ENCODE assay signal across 9 mouse cellular contexts in the genomic region with DNA sequence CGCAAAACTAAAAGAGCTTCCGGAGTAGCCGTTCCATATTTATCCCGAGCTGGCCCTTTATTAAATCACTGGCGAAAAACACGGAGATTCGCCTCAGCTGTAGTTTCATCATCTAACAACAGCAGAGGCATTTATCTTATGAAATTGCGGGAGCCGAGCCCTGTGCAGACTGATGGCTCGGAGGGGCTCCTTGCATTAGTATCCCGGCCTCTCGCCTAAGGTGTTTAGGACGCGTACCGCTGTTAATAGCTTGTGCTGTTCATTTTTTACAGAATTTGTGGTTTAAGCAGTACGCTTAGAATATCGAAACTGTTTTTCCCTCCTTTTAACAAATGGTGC.
DNase-seq lines count a peak whose midpoint lies in the region; ATAC-seq and TF ChIP-seq lines count a peak whose summit lies in the region.
"Had no signal": no experiment of that assay in that cellular context is flagged by ENCODE, and none has a peak within 500 bp of the region (broad histone marks: within the 10 kb centered on the region; RNA-seq: fewer than 3 reads in every experiment).

No protein-coding gene starts in this region.

- H3K79me2 ChIP-seq in heart, adult 2 months (replicated peaks; ENCODE audit: control insufficient read depth, insufficient read depth, low read length), result no peaks in the 10 kb centered on the region

- H3K4me3 ChIP-seq in heart, embryonic 13.5 days, result peak overlapping the region; percentile 45
- H3K4me3 ChIP-seq in heart, adult 2 months, result no peak overlapping the region; the same call in 1 of the 2 replicates
- peak overlapping the region; percentile 32 for H3K4me3 ChIP-seq in brown adipose tissue, adult 24 weeks (ENCODE audit: insufficient read depth, low read depth, low read length)
- peak overlapping the region; percentile 40 for H3K4me3 ChIP-seq in hindbrain, embryonic 10.5 days
- peak overlapping the region; percentile 17; the same call in 1 of the 2 replicates for H3K4me3 ChIP-seq in midbrain, embryonic 12.5 days

- peak overlapping the region; percentile 66 for H3K9ac ChIP-seq in heart, embryonic 13.5 days
- H3K9ac ChIP-seq in heart, adult 2 months (ENCODE audit: low read depth, low read length), result no peak overlapping the region
- H3K9ac ChIP-seq in midbrain, embryonic 12.5 days (replicated peaks), result no peak overlapping the region

- no peaks in the 10 kb centered on the region for H3K4me1 ChIP-seq in heart, embryonic 13.5 days
- H3K4me1 ChIP-seq in heart, adult 2 months (ENCODE audit: control insufficient read depth, insufficient read depth, low read length), result no peaks in the 10 kb centered on the region
- H3K4me1 ChIP-seq in brown adipose tissue, adult 24 weeks (ENCODE audit: control insufficient read depth, insufficient read depth, insufficient read length, low read length), result no peaks in the 10 kb centered on the region
- peaks cover 11% of the 10 kb centered on the region for H3K4me1 ChIP-seq in hindbrain, embryonic 10.5 days (replicated peaks)
- peaks cover 11% of the 10 kb centered on the region; the same call in 1 of the 2 replicates for H3K4me1 ChIP-seq in midbrain, embryonic 12.5 days

- no peak for ATAC-seq in heart, embryonic 13.5 days (ENCODE audit: extremely low read depth, insufficient number of reproducible peaks, low FRiP score, low TSS enrichment)
- ATAC-seq in midbrain, embryonic 12.5 days (ENCODE audit: low FRiP score, low read depth), result no peak

- no peaks in the 10 kb centered on the region for H3K27me3 ChIP-seq in heart, embryonic 13.5 days (replicated peaks)
- no peaks in the 10 kb centered on the region for H3K27me3 ChIP-seq in heart, adult 2 months (ENCODE audit: control insufficient read depth, insufficient read depth, low read length)
- H3K27me3 ChIP-seq in hindbrain, embryonic 10.5 days (ENCODE audit: insufficient read depth, poor library complexity, severe bottlenecking), result peaks cover 31% of the 10 kb centered on the region
- peaks cover 33% of the 10 kb centered on the region for H3K27me3 ChIP-seq in midbrain, embryonic 12.5 days

- H3K4me2 ChIP-seq in heart, embryonic 13.5 days, result peak overlapping the region; percentile 68
- peak overlapping the region; percentile 46 for H3K4me2 ChIP-seq in midbrain, embryonic 12.5 days (replicated peaks)

- intact Hi-C loops in heart, adult 2 months (cut with DNase I), result no loop called here

- no peak for TF ChIP-seq EP300 in heart, adult 2 months (IDR thresholded peaks at IDR 0.05; ENCODE audit: insufficient read depth, low read depth, low read length)

- WGBS in heart, embryonic 13.5 days, result 48% methylated on average over 17 of the region's 17 CpGs
- 51% methylated on average over 17 of the region's 17 CpGs for WGBS in heart, adult 2 months
- 60% methylated on average over 17 of the region's 17 CpGs for WGBS in hindbrain, embryonic 10.5 days
- 52% methylated on average over 17 of the region's 17 CpGs for WGBS in midbrain, embryonic 12.5 days

- H3K27ac ChIP-seq in heart, embryonic 13.5 days (replicated peaks), result no peak overlapping the region
- no peak overlapping the region for H3K27ac ChIP-seq in heart, adult 2 months
- H3K27ac ChIP-seq in brown adipose tissue, adult 24 weeks (replicated peaks; ENCODE audit: low read depth, low read length), result no peak overlapping the region
- no peak overlapping the region for H3K27ac ChIP-seq in hindbrain, embryonic 10.5 days
- H3K27ac ChIP-seq in midbrain, embryonic 12.5 days (replicated peaks), result no peak overlapping the region

- TF ChIP-seq CTCF in heart, adult 2 months (IDR thresholded peaks at IDR 0.05), result no peak

- no peaks in the 10 kb centered on the region for H3K36me3 ChIP-seq in heart, embryonic 13.5 days
- no peaks in the 10 kb centered on the region for H3K36me3 ChIP-seq in heart, adult 2 months (ENCODE audit: control insufficient read depth, insufficient read depth, low read length)
- H3K36me3 ChIP-seq in hindbrain, embryonic 10.5 days, result no peaks in the 10 kb centered on the region
- H3K36me3 ChIP-seq in midbrain, embryonic 12.5 days, result no peaks in the 10 kb centered on the region

- H3K9me3 ChIP-seq in heart, embryonic 13.5 days, result no peaks in the 10 kb centered on the region
- no peaks in the 10 kb centered on the region for H3K9me3 ChIP-seq in hindbrain, embryonic 10.5 days
- no peaks in the 10 kb centered on the region for H3K9me3 ChIP-seq in midbrain, embryonic 12.5 days

- no peak for TF ChIP-seq POLR2A in heart, adult 2 months (IDR thresholded peaks at IDR 0.05; ENCODE audit: insufficient read depth, low read depth, low read length)

- no peak for DNase-seq in heart, adult 2 months
- no peak for DNase-seq in hindbrain, embryonic 10.5 days (ENCODE audit: low spot score)
- no peak for DNase-seq in right cerebral cortex, postnatal 25 days
- DNase-seq in spleen, postnatal 36 days (ENCODE audit: low spot score in 2 of 2), result no peak
- DNase-seq in gastrocnemius, adult 18-20 months (ENCODE audit: low spot score), result no peak
- DNase-seq: kidney, adult 8-10 months had no signal
